Mouse (Mus musculus): ENCODE data around the gene Rbm47. TPM values are rescaled to one million over a fixed set of nuclear protein-coding genes. Genes with fewer than 3 reads are reported as not detected.
A peak's percentile ranks its signal among the peaks of the same experiment; 100 is the strongest.

Rbm47 gene
- total and polyA plus RNA-seq, 3 experiments, result 78.8 to 121 (median 84.7) TPM

DNA sequence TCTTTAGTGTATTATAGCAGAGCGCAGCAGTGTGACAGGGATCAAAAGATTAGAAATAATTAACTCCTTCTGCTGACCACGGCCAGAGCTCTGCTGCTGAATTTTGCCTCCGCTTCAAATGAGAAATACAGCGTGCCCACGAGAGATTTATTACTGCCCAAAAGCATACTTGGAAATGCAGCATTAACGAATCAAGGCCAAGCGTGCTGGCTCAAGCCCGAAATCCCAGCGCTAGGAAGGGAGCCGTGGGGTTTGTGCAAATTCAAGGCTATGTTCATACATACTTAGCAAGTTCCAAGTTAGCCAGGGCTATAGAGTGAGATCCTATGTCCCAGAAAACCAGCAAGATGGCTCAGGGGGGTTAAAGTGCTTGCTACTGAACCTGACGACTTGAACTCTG, 47.5 kb downstream of the Rbm47 start:
- DNase-seq, result peak; percentile 83

DNA sequence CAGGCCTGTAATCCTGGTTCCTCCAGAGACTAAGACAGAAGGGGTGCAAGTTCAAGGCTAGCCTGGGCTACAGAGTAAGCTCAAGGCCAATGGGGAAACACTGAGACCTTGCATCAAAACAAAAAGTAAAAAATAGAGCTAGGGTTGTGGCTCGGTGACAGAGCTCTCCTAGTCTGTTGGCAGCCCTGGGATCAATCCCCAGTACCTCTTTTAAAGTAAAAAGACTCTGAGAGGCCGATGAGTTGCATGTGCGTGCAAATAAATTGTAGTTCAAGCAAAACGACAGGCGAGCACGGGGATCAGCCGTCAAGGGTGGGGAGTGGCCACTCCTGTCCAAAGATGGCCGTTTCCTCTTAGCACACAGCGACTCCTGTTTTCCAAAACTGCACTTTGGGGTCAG, 48.0 kb downstream of the Rbm47 start:
- DNase-seq, result no peak

DNA sequence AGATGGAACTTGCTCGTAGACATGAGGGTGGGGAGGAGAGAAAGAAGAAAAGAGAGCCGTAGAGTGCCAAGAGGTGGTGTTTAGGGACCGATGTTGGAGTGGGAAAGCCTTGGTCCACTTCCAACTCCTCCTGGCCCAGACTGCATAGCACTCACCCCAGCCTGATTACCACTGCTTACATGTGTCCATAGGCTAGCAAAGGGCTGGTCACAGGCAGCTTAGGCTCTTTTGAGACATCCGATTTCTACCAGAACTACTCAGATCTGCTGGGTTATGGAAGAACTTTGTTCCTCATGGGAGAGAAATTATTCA, 48.9 kb downstream of the Rbm47 start:
- no peak for DNase-seq

DNA sequence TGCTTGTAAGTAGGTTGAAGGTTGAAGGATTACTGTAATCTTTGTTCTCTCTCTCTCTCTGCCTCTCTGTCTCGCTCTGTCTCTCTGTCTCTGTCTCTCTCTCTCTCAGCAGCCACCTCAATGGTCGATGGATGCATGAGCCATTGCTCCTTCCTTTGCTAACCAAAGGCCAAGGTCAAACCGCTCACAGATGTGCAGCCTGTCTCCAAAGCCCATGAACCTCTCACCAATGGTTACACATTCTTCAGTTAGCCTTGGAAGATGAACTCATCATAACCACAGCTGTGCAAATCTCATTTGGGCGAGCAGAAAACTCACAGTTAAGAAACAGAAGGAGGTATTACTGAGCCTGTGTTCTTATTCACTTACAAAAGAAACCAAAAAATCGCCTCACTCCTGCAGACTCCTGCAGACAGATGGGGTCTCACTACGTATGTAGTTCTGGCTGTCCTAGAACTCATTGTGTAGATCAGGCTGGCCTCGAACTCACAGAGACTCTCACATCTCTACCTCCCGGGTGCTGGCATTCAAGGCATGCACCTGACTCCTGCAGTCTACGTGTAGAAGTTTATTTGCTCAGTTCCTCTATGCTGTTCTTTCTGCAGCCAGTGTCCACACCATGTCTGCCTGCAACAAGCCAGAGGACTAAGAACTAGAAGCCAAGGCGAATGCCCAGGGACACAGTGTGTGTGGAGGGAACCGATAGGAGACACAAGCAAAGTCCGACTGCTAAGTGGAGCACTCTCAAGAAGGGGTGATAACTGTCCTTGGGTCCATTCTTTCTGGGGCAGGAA, 49.4 kb downstream of the Rbm47 start:
- DNase-seq, result peak; percentile 77

DNA sequence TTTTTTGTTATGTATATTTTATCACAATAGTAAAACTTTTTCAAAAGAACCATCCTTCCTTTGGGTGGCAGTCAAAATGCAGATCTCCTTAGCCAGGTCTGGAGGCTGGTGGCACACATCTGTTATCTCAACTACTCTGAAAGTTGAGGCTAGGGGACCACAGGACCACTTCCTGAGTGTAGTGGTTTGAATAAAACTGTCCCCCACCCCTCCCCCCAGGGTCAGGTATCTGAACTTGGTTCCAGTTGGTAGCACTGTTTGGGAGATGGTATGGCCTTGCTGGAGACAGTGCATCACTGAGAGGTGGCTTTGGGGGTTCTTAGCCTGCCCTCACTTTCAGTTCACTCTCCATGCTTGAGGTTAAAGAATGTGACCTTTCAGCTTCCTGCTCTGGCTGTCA, 51.7 kb downstream of the Rbm47 start:
- DNase-seq, result no peak

DNA sequence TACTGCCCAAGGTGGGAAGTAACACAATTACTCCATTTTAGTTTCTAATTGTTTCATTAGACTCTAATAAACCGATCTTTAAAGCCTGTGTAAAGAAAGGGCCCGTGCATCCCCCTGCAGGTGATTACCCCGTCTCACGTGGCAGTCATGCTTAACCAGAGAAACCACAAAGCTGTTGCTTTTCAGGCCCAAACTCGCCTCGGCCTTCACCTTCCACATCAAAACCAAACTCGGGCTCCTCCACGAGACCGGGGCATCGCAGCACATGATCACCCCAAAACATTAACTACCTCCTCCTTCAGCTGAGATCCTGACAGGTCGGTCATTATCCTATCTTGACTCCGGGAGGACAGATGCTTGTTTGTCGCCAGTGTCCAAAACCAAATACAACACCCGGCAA, 58.2 kb downstream of the Rbm47 start:
- no peak for DNase-seq

DNA sequence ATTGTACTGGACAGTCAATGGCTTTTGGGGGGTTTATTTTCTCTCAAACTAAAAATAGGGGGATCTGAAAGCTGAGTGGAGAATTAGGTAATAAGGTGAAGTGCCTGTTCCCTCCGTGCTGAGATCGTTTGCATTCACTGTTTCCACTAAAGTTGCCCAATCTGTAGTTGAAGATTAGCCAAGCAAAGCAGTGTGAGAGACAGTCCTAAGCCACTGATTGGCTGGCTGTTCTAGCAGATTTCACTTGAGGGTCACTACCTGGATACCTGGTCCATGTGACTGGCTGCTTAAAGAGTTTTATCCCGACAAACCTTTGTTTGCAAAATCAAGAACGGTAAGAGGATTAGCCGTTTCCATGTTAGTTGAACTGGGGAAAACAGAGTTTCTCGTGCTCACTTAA, 58.7 kb downstream of the Rbm47 start:
- DNase-seq, result peak; percentile 56

DNA sequence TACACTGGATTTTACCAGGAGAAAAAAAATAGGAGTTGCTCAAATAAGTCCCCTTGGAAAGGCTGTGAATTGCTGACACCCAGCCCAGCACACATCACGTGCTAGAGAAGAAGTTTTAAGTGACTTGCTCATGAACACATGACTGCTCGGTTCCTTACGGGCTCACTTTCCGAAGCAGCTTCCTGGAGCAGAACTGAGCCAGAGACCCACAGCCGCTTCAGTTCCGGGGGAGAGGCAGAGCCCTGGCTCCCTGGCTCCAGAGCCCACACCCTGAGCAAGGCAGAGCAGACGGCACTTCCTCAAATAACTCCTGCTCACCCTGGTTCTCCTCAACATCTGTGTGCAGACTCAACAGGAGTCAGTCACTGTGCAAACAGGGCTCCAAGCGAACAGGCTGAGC, 60.9 kb downstream of the Rbm47 start:
- DNase-seq, result no peak

DNA sequence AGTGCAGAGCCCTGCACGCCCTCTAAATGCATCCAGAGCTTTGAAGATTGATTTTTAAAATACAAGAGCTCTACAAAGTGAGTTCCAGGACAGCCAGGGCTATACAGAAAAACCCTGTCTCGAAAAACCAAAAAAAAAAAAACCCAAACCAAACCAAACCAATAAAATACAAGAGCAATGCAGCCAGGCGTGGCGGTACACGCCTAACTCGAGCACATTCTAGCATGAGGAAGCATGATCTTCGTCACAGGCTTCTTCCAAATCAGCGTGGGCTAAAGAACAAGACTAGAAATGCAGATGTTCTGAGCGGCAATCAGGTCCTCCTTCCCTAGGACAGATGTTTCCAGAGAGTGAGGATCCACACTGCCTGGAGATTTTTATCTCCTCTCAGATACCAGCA, 66.5 kb downstream of the Rbm47 start:
- DNase-seq, result no peak

DNA sequence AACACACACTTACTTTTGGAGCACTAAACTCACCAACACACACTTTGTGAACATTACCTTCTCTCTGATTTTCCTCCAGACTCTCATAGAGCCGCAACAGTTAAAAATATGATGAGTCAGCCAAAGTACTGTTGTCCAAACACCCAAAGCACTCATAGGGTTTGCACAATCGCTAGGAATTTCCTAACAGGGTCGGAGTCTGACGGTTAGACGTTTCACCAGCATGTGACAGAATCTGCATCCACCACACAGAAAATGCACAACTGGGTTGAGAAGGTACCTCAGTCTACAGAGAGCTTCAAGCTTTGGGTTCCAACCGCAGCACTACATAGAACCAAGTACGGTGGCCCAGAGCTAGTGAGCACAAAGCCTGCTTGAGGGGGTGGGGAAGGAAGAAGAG, 67.0 kb downstream of the Rbm47 start:
- DNase-seq, result peak; percentile 82

DNA sequence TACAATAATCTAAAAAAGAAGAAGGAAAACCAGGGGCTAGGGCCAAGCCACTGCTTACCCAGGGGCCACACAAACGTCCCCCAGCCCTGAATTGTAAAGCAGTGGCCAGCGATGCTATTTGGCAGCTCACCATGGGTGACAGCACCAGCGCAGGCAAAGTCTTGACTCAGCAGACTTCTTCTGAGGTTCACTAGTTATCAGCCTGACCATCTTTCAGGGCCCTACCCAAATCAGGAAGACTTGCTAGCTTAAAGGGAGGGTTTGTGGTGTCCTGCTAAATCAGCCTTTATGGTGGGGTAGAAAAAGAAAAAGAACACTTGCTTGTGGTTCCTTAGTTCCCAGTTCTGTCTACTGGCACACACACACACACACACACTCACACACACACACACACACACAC, 67.6 kb downstream of the Rbm47 start:
- DNase-seq, result no peak

DNA sequence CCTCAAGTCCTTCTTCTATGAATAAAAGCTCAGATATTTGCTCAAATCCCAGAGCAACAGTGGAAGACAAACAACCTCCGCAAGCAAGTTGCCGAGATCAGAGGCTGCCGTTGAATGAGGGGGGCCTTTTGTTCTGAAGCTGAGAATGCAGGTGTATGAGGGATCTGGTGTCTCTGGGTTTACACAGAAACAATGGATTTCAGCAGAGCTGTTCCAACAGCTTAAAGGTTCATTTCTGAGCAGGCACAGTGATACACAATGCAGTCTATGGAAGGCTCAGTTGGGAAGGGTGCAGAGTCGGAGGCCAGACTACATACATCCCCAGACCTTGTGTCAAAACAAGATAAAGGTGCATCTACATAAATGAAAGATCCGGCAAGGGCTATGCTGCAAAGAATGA, 69.5 kb downstream of the Rbm47 start:
- no peak for DNase-seq

DNA sequence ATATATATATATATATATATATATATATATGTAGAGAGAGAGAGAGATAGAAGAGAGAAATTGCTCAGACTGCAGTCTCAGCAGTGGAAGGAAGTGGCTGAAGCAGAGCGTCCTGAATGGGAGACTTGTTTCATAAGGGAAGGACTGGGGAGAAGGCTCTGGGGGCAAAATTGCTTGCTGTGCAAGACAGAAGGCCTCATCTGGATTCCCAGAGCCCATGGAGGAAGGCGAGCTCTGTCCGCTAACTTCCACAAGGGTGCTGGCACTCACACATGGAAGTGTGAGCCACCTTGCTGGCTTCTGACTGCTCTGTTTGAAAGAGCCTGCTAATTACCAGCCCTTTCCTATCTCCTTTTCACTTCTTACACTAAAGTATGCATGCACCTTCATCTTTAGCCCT, 70.1 kb downstream of the Rbm47 start:
- no peak for DNase-seq

DNA sequence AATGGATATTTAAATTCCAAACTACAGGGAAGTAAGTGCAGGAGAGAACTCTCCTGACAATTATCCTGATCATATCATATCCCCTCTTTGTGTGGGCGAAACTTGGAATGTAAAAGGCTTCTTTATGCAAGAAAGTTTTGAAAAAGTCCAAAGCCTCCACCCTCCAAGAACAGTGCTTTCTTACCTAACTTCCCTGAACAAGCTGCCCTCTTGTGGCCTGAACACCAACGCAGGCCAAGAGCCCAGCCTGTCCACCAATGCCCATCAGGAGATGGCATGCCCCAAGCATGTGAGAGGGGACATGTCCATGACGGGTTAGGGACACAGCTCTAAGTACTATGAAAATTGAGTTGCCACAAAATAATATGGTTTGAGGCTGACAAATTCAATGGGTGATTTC, 71.3 kb downstream of the Rbm47 start:
- peak; percentile 66 for DNase-seq

DNA sequence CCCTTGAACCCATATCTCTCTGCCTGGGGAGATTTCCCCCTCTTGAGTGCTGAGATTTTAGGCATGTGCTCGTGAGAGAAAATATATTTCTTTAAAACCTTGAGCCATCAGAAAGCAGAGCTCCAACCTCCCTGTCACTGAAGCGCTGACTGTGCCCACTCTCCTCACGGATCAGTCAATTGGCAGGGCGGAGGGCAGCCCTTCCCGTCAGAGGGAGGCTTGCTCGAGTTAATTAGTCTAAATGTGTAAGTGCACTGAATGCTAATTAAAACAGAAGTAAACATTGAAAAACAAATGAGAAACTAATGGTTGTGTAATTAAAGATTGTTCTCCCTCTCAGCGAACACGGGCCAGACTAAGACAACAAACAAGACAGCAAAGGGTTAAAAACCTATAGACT, 72.6 kb downstream of the Rbm47 start:
- no peak for DNase-seq

DNA sequence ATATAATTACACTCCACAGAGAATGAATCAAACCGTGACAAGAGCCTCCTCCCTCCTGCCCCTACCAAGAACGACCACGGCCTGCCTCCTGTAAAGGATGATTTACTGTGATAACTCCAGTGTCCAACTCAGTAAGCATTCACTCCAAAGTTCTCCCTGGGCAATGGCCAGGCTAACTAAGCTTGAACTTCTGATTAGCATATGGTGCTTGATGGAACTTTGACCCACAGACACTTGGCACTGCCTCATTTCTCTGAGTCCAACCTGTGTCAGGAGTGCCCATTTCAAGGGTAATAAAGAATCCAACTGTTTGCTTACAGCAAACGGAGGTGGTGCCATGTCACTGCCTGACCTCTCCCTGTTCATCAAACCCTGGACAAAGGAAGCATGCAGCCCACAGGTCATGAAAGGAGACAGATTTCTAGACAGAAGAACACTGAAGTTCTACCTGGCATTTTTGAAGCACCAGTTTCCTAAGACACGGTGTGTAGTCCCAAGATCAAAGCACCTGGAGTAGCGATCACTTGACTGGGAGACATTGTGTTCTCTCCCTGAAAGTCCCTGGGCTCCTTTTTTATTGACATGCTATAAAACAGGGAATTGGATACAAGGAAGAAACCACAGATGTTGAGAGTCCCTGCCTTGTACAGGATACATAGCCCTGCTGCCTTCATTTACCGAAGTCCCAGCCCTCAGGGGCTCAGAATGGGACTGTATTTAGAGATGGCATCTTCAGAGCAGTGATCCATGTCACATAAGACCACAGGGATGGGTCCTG, 74.6 kb downstream of the Rbm47 start:
- no peak for DNase-seq

DNA sequence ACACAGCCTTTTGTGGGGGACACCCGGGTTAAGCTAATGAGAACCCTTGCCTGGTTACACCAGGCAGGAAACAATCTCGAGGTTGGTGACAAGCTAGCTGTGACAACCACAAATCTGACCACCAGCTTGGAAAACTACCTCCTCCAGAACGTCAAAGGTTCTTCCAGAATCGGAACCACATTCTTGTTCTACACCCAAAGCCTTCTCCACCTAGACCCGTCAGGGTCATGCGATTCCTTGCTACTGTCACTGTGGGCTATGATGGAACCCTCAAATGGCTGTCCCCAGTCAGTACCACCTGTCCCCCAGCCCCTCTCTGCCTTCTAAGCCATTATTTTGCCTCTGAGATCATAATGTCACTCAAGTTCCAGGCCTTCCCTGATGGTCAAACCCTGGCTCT, 76.8 kb downstream of the Rbm47 start:
- DNase-seq, result peak; percentile 19

DNA sequence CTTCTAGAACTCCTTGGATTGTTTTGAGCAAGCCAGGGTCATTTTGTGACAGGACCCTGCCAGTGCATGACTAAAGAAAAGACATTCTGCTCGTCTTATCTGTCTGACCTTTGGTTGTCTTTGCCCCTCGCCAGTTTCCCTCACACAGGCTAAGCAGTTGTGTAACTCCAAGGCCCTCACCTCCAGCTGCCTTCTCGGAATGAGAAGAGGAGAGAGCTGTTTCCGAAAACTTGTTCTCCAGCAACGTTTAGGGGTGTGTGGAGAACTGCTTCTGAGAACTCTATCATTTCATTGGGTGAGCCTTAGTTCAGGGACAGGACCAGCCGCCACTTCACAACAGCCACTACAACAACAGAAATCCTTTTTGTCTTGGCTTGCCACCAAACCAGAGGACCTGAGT, 77.8 kb downstream of the Rbm47 start:
- DNase-seq, result peak; percentile 82

DNA sequence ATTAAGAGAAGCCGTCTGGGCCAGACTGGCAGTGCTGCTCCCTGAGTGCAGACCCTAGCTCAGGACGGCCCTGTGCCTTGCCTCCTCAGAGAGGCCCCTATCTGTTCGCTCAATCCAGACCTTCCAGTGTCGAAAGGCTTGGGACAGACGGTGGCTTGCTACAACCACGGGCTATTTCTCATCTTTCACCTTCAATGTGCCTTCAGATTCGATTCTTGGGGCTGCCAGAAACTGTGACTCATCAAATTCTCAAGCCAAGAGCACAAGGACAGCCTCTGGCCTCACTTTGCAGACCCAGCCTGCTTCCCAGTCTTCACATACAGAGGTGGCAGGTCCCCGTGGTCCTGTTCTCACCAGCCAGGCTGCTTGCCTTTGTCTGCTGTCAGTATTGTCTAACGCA, 82.9 kb downstream of the Rbm47 start:
- DNase-seq, result peak; percentile 88

DNA sequence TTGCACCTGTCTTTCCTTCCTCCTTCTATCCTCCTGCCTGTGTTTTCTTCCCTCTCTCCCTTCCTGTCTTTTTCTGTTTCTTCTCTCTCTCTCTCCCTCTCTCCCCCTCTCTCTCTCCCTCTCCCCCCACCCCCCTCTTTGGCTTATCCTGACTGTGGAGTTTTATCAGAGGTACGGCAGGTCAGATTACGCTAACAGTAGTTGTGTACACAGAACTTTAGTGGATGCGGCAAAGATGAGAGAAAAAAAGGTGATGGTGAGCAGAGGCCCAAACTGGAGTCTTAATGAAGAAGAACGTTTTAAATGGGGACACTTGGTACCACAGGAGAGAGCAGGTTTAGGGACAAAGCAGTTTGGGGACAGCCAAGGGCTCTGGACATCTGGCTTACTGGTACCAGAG, 83.3 kb downstream of the Rbm47 start:
- DNase-seq, result no peak

DNA sequence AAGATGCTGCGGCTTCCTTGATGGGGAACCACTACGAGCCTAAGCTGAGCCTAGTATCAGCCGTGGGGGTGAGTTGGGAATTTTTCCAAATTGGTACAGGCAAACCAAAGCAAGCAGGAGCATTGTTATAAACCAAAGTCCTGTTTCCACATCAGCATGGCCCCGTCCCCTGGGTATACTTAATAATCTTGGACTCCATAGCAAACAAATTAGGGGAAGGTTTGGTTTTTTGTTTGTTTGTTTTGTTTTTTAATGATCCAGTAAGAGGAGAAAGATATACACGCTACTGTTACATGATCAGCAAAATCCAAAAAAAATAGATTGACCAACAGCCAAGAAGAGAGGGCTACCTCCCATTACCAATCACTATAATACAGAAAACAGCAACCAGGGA, 84.0 kb downstream of the Rbm47 start:
- no peak for DNase-seq

DNA sequence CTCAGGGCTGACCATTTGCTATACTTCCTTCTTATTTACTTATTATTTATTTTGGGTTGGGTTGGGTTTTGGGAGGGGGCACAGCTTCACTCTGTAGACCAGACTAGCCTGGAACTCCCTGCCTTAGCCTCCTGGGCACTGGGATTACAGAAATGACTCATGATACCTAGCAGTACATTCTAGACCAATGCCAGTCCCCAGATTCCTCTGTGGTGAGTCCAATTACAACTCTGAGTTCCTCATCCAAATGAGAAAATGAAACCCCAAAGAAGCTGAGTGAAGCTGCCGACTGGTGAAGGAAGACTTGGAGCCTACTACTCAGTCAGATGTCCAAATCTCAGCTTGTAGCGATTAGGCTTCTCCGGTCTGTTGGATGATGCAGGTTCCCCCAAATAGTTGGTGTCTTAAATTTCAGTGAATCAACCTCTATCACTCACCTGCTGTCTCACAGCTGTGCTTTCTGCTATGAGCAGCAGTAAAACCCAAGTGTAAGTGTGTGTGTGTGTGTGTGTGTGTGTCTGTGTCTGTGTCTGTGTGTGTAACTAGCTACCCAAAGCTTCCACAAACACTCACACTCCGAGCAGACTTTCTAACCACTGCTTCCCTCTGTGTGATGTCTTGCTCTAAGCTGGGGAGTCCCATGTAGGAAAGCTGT, 84.5 kb downstream of the Rbm47 start:
- peak; percentile 69 for DNase-seq

DNA sequence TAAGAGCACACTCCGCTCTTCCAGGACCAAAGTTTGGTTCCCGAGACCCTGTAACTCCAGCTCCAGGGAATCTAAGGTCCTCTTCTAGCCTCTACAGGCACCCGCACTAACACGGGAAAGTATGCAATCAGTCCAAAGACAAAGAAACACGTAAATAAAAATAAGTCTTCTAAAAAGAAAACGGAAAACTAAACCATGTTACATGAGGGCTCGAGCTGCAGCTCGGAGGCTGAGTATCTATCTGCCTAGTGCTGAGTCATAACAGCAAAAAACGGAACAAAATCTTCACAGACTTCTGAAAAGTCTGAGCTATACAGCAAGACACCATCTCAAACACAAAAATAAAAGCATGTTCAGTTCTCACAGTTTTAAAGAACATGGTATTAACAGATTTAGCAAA, 86.0 kb downstream of the Rbm47 start:
- DNase-seq, result no peak

All from adrenal gland, adult 2 months (tissue).